Mouse (Mus musculus): ENCODE measurements around the gene Cct6b. TPM values are rescaled to one million over a fixed set of nuclear protein-coding genes. Genes with fewer than 3 reads are reported as not detected.

Gene Cct6b
- 0.77 TPM for polyA plus RNA-seq (2017; shearing (Covaris generic))

DNA sequence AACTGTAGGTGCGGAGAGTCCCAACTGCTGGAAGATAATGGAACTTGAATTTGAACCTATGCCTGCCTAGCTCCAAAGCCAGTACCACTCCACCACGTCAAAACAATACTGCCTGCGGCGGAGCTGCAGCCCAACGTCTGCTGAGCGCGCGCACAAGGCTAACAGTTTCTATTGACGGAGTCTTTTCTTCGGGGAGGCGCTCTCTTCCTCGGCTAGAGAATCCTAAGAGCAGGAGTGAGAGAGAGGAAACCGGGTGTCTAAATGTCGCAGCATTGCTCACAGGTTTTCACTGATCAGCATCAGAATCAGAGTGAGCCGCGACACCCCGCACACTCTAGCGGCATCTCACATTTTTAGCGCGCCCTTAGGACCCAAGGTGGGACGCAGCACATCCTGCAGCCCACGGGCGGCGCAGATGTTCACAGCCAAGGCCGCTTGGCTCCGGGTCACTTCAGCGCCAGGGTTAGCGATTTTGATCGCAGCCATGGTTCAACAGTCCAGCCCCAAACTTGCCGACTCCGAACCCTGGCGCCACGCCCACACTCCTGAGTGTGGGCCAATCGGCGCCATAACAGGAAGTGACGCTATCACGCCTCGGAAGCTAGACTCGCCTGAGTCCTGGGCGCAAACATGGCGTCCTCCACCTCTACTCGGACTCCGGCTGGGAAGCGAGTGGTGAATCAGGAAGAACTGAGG is at the start of gene Cct6b, which contains the start of gene Zfp830:
Gene Cct6b, minus strand, starts transcription at position 580 of the 696 bp plus-strand sequence.
Gene Zfp830, plus strand, starts transcription at position 604 of the 696 bp plus-strand sequence.

GRCm38 (mm10) chr11:82780983-82781903 is 17.1 kb upstream of the Cct6b start, which contains the start of gene Lig3:
Gene Lig3, plus strand, starts transcription at chr11:82781108.

Other genes with a start within 250 kb of the Cct6b start
- gene Zfp830, start within 50 bp of the Cct6b start, polyA plus RNA-seq (2017; shearing (Covaris generic)): 42.9 TPM
- 42.4 TPM for gene Lig3, start 16.8 kb upstream of the Cct6b start, polyA plus RNA-seq (2017; shearing (Covaris generic))
- 16.7 TPM for gene Rffl, start 106.9 kb upstream of the Cct6b start, polyA plus RNA-seq (2017; shearing (Covaris generic))
- 40.0 TPM for gene Rad51d, start 126.3 kb upstream of the Cct6b start, polyA plus RNA-seq (2017; shearing (Covaris generic))
- not detected for gene Fndc8, start 127.8 kb upstream of the Cct6b start, polyA plus RNA-seq (2017; shearing (Covaris generic))
- 38.4 TPM for gene Nle1, start 144.1 kb upstream of the Cct6b start, polyA plus RNA-seq (2017; shearing (Covaris generic))
- gene Unc45b, start 146.2 kb upstream of the Cct6b start, polyA plus RNA-seq (2017; shearing (Covaris generic)): not detected
- gene Slfn5, start 187.0 kb upstream of the Cct6b start, polyA plus RNA-seq (2017; shearing (Covaris generic)): 51.3 TPM
- 22.9 TPM for gene Slfn9, start 227.5 kb upstream of the Cct6b start, polyA plus RNA-seq (2017; shearing (Covaris generic))

Data from inflammation-experienced regulatory T-cells, adult 16 weeks (primary cell).